Mouse (Mus musculus) Muller cell, postnatal 12 days (primary cell): ENCODE measurements around the gene Olfr1508.
"Not testable (repeated sequence)": the region's sequence is repeated elsewhere in the genome, so short reads cannot be mapped to it uniquely, and the experiment has no call there.

Experiments used
- DNase-seq: peaks from one replicate; pipeline ENCODE4 v3.0.0-alpha.2; 2015; ENCODE audit errors: inconsistent ontology term

Gene Olfr1508

GRCm38 (mm10) chr14:52467395-52467794 is at the start of gene Olfr1508:
Gene Olfr1508 (minus strand): TSS chr14:52467495.
- DNase-seq, result no peak

DNA sequence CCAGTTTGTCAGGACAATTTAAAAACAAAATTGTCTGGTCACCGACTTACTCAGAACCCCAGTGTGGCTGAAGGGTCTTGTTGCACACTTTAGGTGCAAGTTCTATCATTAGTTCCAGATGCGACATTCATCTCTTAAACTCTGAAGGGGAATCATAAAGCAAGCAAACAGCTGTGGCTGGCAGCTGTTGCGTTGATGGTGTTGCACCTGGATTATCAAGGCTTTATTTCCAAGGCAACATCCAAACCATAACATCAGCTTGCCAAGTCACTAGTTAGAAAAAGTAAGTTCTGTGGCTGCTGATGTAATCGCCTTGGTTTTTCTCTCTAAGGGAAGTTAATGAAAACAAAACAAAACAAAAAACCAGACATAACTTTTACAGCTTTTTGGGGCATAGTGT is 28.2 kb upstream of the Olfr1508 start, which contains the start of gene Olfr1507:
TSS of gene Olfr1507 (minus strand) at position 234 of the 400 bp plus-strand sequence.
- no peak for DNase-seq

GRCm38 (mm10) chr14:52465738-52466137 is 1.6 kb downstream of the Olfr1508 start:
- DNase-seq, result no peak

DNA sequence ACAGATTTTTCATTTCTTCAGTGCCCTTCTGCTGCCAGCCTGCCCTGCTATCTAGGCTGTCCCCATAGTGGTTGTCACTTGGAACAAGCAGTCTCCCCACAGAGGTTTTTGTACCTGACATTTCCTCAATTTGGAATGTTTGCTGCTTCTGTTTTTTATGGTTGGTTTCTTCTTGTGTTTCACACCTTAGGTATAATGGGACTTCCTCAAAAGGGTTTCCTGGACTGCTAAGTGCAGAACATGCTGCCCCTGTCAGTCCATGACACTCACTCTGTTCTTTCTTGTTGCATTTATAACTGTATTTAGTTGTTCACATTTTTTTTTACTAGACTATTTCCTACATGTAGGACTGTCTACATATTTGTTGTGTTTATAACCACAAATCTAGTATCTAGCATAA is 5.4 kb downstream of the Olfr1508 start:
- DNase-seq, result no peak

GRCm38 (mm10) chr14:52451138-52451537 is 16.2 kb downstream of the Olfr1508 start:
- no peak for DNase-seq

DNA sequence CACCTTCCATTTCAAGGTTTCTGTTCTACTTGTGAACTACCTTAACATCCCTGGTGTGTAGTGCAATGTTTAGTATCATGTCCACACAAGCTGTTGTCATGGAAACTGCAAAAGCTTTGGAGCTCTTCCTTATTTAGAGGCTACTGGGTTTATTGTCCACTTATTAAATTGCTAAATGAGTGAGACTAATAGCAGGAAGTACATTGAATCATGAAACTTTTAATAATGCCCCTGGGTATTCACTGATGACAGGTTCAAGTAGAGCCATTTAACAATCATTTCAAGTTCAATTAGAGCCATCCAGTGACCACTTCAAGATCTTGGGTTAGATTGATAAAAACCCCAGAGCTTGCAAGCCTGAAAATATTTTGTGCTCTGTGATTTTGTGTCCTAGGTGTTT is 24.6 kb downstream of the Olfr1508 start, which contains the start of gene Olfr1509:
TSS of gene Olfr1509 (plus strand) at position 301 of the 400 bp plus-strand sequence.
- DNase-seq, result no peak

GRCm38 (mm10) chr14:52427686-52428085 is 39.6 kb downstream of the Olfr1508 start:
- DNase-seq, result no peak

DNA sequence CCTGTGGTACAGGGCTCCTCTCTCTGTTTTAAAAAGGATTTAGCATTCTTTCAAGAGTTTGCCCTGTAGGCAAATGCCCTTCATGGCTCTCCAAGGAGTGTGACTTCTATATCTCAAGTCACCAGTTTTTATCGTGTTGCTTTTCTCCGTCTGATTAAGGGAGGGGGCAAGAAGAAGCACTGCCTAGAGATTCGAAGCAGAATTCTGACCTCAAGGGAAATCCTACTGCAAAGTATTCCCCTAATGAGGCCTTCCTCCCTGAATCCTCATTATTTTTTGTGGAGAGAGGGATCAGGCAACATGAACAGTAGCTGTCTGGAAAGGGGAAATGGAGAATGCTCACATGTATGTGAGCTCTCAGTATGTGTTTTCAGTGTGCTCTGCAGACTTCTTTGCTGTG is 53.0 kb downstream of the Olfr1508 start, which contains the start of gene Olfr1510:
TSS of gene Olfr1510 (minus strand) at position 101 of the 400 bp plus-strand sequence.
- DNase-seq, result no peak

- not testable (repeated sequence) for DNase-seq
Observed at GRCm38 (mm10) chr14:52410142-52410919, 57.0 kb downstream of the Olfr1508 start.
